Mouse (Mus musculus) intestine, postnatal 0 days (tissue): ENCODE measurements around the gene Cadps. TPM values are rescaled to one million over a fixed set of nuclear protein-coding genes. Genes with fewer than 3 reads are reported as not detected.

Experiments
- ATAC-seq: fragments of 200-750 bp; cut with Nextera tagmentation; 2 replicates; pipeline ENCODE4 v1.8.0; 2017; ENCODE audit warnings: mild to moderate bottlenecking, moderate TSS enrichment, moderate library complexity
- H3K27ac ChIP-seq: fragments of 300-500 bp; sonication (generic); 2 replicates; pipeline ENCODE4 v1.5.1; 2014; ENCODE audit warnings: mild to moderate bottlenecking, low read depth, low read length, moderate library complexity
- H3K27me3 ChIP-seq: fragments of 300-500 bp; sonication (generic); replicated peaks from 2 replicates; pipeline ENCODE4 v1.6.1; 2014; ENCODE audit warnings: low read length, mixed read lengths; ENCODE audit not compliant: control insufficient read depth, insufficient read depth
- H3K36me3 ChIP-seq: fragments of 300-500 bp; sonication (generic); 2 replicates; pipeline ENCODE4 v1.6.1; 2014; ENCODE audit warnings: mild to moderate bottlenecking, moderate library complexity; ENCODE audit not compliant: control insufficient read depth, insufficient read depth
- H3K4me1 ChIP-seq: fragments of 300-500 bp; sonication (generic); replicated peaks from 2 replicates; pipeline ENCODE4 v1.6.1; 2014; ENCODE audit warnings: antibody characterized with exemption, low read length, mixed read lengths; ENCODE audit not compliant: control insufficient read depth, insufficient read depth
- H3K4me2 ChIP-seq: fragments of 300-500 bp; sonication (generic); replicated peaks from 2 replicates; pipeline ENCODE4 v1.6.1; 2014; ENCODE audit warnings: low read depth, mild to moderate bottlenecking, moderate library complexity
- H3K4me3 ChIP-seq: fragments of 300-500 bp; sonication (generic); 2 replicates; pipeline ENCODE4 v1.5.1; 2014; ENCODE audit warnings: low read depth, low read length
- H3K9ac ChIP-seq: fragments of 300-500 bp; sonication (generic); 2 replicates; pipeline ENCODE4 v1.6.1; 2014; ENCODE audit warnings: mild to moderate bottlenecking, low read depth, low read length
- H3K9me3 ChIP-seq: fragments of 300-500 bp; sonication (generic); 2 replicates; pipeline ENCODE4 v1.6.1; 2016; ENCODE audit warnings: mixed run types; ENCODE audit not compliant: control insufficient read depth
- CTCF ChIP-seq: sonication (generic); IDR thresholded peaks from 2 replicates; pipeline ENCODE4 v1.5.1; 2016; ENCODE audit warnings: low read depth, mild to moderate bottlenecking, control low read depth, antibody characterized with exemption, moderate library complexity
- WGBS: fragments of 180-500 bp; shearing (Covaris S2); extraction: QIAGEN DNeasy Blood & Tissue Kit; methylation state at CpG from one replicate; pipeline ENCODE4 v1.1.7; 2014; 5-methylcytosine and 5-hydroxymethylcytosine counted together
- polyA plus RNA-seq: library from polyadenylated mRNA; unstranded; fragments of >200 nt; fragmentation: Nextera tagmentation; extraction: Ambion mirVana; gene quantifications from 2 replicates; pipeline ENCODE4 v1.2.1, GENCODE M21; 2015

The Cadps gene
- polyA plus RNA-seq, 1 experiment from 2014 or later = 0.96 TPM

DNA sequence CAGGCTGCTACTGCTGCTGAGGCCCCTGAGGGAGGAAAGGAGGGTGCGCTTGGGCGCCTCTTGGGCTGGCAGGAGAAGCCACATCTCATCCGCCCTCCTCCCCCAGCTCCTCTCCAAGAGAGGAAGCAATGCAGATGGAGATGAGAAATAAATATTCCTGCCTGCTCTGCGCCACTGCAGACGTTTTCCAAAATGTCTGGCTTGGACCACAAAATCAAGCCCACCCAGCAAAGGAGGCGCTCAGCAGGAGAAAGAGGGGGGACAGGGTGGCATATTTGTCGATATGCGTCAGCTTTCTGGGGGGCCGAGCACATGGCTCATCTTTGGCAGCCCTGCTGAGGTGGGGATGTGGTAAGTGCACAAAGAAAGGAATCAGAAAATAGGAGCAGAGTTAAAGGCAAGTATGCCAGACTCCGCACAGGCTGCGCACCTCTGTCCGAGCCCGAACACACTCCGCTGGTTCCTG is 385.9 kb downstream of the Cadps start:
- WGBS = 75% methylated on average over 14 of the region's 14 CpGs
- no peak for ATAC-seq
- Histone ChIP-seq H3K9me3 (no peaks in the 10 kb centered on the region), H3K27ac (no peak overlapping the region), H3K9ac (no peak overlapping the region), H3K27me3 (no peaks in the 10 kb centered on the region), H3K4me1 (no peaks in the 10 kb centered on the region), H3K4me3 (no peak overlapping the region), H3K4me2 (no peak overlapping the region), H3K36me3 (no peaks in the 10 kb centered on the region)
- no peak for TF ChIP-seq CTCF

GRCm38 (mm10) chr14:12428021-12428654 is 394.7 kb downstream of the Cadps start:
- Histone ChIP-seq H3K27ac (no peak overlapping the region), H3K27me3 (no peaks in the 10 kb centered on the region), H3K4me1 (no peaks in the 10 kb centered on the region), H3K4me2 (no peak overlapping the region), H3K4me3 (no peak overlapping the region), H3K36me3 (no peaks in the 10 kb centered on the region), H3K9ac (no peak overlapping the region), H3K9me3 (no peaks in the 10 kb centered on the region)
- 88% methylated on average over 8 of the region's 8 CpGs for WGBS
- no peak for ATAC-seq
- no peak for TF ChIP-seq CTCF

GRCm38 (mm10) chr14:12425311-12425710 is 397.6 kb downstream of the Cadps start:
- ATAC-seq = no peak
- H3K27ac ChIP-seq = no peak overlapping the region
- no peaks in the 10 kb centered on the region for H3K27me3 ChIP-seq
- WGBS = 69% methylated on average over 6 of the region's 6 CpGs
- no peak overlapping the region for H3K4me2 ChIP-seq
- H3K4me1 ChIP-seq = no peaks in the 10 kb centered on the region
- no peak overlapping the region for H3K9ac ChIP-seq
- no peak overlapping the region for H3K4me3 ChIP-seq
- TF ChIP-seq CTCF = no peak
- H3K9me3 ChIP-seq = no peaks in the 10 kb centered on the region
- H3K36me3 ChIP-seq = no peaks in the 10 kb centered on the region

GRCm38 (mm10) chr14:12410276-12410675 is 412.6 kb downstream of the Cadps start:
- no peaks in the 10 kb centered on the region for H3K4me1 ChIP-seq
- no peak overlapping the region for H3K4me2 ChIP-seq
- no peak overlapping the region for H3K27ac ChIP-seq
- no peak for TF ChIP-seq CTCF
- no peaks in the 10 kb centered on the region for H3K36me3 ChIP-seq
- H3K27me3 ChIP-seq = no peaks in the 10 kb centered on the region
- H3K9me3 ChIP-seq = no peaks in the 10 kb centered on the region
- no peak overlapping the region for H3K4me3 ChIP-seq
- H3K9ac ChIP-seq = no peak overlapping the region
- WGBS = 90% methylated on average over 12 of the region's 12 CpGs
- ATAC-seq = no peak

DNA sequence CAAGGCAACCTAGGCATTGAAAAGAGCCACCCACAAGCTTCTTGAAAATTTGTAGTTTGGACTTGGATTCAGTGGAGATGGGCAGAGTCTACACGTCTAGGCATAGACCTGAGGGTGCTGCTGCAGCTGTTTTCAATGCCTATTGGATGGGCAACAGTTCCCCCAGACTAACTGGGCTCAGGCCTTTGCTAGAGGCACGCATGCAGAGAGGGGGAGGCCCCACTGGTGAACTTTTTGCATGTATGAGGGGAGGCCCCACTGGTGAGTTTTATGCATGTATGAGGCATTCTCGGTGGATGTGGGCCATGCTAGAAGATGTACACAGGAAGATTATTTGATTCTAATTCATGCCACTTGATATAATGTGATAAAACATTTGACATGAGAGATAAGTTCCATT is 413.1 kb downstream of the Cadps start:
- Histone ChIP-seq H3K9me3 (no peaks in the 10 kb centered on the region), H3K4me2 (no peak overlapping the region), H3K9ac (no peak overlapping the region), H3K27ac (no peak overlapping the region), H3K27me3 (no peaks in the 10 kb centered on the region), H3K4me3 (no peak overlapping the region), H3K4me1 (no peaks in the 10 kb centered on the region), H3K36me3 (no peaks in the 10 kb centered on the region)
- 84% methylated on average over 3 of the region's 3 CpGs for WGBS
- no peak for ATAC-seq
- no peak for TF ChIP-seq CTCF

- Histone ChIP-seq H3K9ac (no peak overlapping the region), H3K4me3 (no peak overlapping the region), H3K27ac (no peak overlapping the region), H3K4me2 (no peak overlapping the region), H3K36me3 (no peaks in the 10 kb centered on the region), H3K27me3 (no peaks in the 10 kb centered on the region), H3K9me3 (no peaks in the 10 kb centered on the region), H3K4me1 (no peaks in the 10 kb centered on the region)
- TF ChIP-seq CTCF = no peak
- WGBS = 57% methylated on average over 10 of the region's 10 CpGs
- no peak for ATAC-seq
These were observed 416.3 kb downstream of the Cadps start for GRCm38 (mm10) chr14:12406588-12406987.

DNA sequence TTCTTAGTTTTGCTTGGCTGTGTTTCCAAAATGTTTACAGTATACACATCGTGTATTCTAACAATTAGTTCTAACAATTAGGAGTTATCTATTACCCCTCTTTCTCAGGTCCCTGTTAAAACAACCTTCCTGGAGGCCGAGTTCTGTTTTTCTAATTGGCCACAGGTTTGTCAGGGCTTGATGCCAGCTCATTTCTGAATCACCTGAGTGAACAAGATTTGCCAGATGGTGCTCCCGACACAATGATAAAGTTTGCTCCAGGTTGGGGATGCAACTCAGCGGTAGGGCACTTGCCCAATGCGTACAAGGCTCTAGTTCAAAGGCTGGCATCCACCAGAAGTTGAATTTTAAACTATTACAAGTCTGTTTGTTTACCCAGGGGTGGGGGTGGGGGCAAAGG is 417.7 kb downstream of the Cadps start:
- no peak for ATAC-seq
- no peaks in the 10 kb centered on the region for H3K27me3 ChIP-seq
- H3K4me3 ChIP-seq = no peak overlapping the region
- H3K9me3 ChIP-seq = no peaks in the 10 kb centered on the region
- 51% methylated on average over 5 of the region's 5 CpGs for WGBS
- no peak overlapping the region for H3K9ac ChIP-seq
- no peak overlapping the region for H3K4me2 ChIP-seq
- no peaks in the 10 kb centered on the region for H3K4me1 ChIP-seq
- H3K27ac ChIP-seq = no peak overlapping the region
- TF ChIP-seq CTCF = no peak
- no peaks in the 10 kb centered on the region for H3K36me3 ChIP-seq
